Mouse (Mus musculus) midbrain, embryonic 14.5 days (tissue): ENCODE results near the gene Ankk1. TPM values are rescaled to one million over a fixed set of nuclear protein-coding genes. Genes with fewer than 3 reads are reported as not detected.

Experiments
- ATAC-seq: fragments of 200-750 bp; cut with Nextera tagmentation; 2 replicates; pipeline ENCODE4 v1.8.0; 2017; ENCODE audit warnings: moderate number of reproducible peaks, moderate library complexity; ENCODE audit not compliant: low FRiP score, low TSS enrichment
- DNase-seq: peaks from one replicate; pipeline ENCODE4 v3.0.0-alpha.2; 2015
- H3K27ac ChIP-seq: fragments of 300-500 bp; sonication (generic); replicated peaks from 2 replicates; pipeline ENCODE4 v1.5.1; 2014; ENCODE audit warnings: mild to moderate bottlenecking, low read depth, low read length, moderate library complexity
- H3K27me3 ChIP-seq: fragments of 300-500 bp; sonication (generic); 2 replicates; pipeline ENCODE4 v1.6.1; 2014; ENCODE audit warnings: low read length, control low read depth, mixed read lengths; ENCODE audit not compliant: control insufficient read depth, insufficient read depth
- H3K36me3 ChIP-seq: fragments of 300-500 bp; sonication (generic); 2 replicates; pipeline ENCODE4 v1.6.1; 2014; ENCODE audit warnings: low read length, control low read depth; ENCODE audit not compliant: control insufficient read depth, insufficient read depth
- H3K4me1 ChIP-seq: fragments of 300-500 bp; sonication (generic); 2 replicates; pipeline ENCODE4 v1.6.1; 2014; ENCODE audit warnings: mild to moderate bottlenecking, antibody characterized with exemption, low read length, control low read depth; ENCODE audit not compliant: control insufficient read depth, insufficient read depth
- H3K4me2 ChIP-seq: fragments of 300-500 bp; sonication (generic); 2 replicates; pipeline ENCODE4 v1.6.1; 2014; ENCODE audit warnings: mild to moderate bottlenecking, low read length, moderate library complexity
- H3K4me3 ChIP-seq: fragments of 300-500 bp; sonication (generic); replicated peaks from 2 replicates; pipeline ENCODE4 v1.5.1; 2014; ENCODE audit warnings: low read depth, low read length
- H3K9ac ChIP-seq: fragments of 300-500 bp; sonication (generic); replicated peaks from 2 replicates; pipeline ENCODE4 v1.6.1; 2014; ENCODE audit warnings: mild to moderate bottlenecking, low read length, moderate library complexity
- H3K9me3 ChIP-seq: fragments of 300-500 bp; sonication (generic); 2 replicates; pipeline ENCODE4 v1.6.1; 2016; ENCODE audit warnings: low read length, control low read depth, mixed read lengths; ENCODE audit not compliant: control insufficient read depth
- WGBS: fragments of 180-500 bp; shearing (Covaris S2); extraction: QIAGEN DNeasy Blood & Tissue Kit; methylation state at CpG from one replicate; pipeline ENCODE4 v1.1.7; 2014; 5-methylcytosine and 5-hydroxymethylcytosine counted together
- polyA plus RNA-seq: library from polyadenylated mRNA; unstranded; fragments of >200 nt; fragmentation: Nextera tagmentation; extraction: Ambion mirVana; gene quantifications from 2 replicates; pipeline ENCODE4 v1.2.1, GENCODE M21; 2014

Gene Ankk1
- polyA plus RNA-seq, result not detected in 2 replicates

- Histone ChIP-seq H3K36me3 (no peaks in the 10 kb centered on the region), H3K4me1 (no peaks in the 10 kb centered on the region), H3K9ac (no peak within 1 kb of the TSS), H3K9me3 (no peaks in the 10 kb centered on the region), H3K4me2 (no peak within 1 kb of the TSS), H3K27ac (no peak within 1 kb of the TSS), H3K27me3 (no peaks in the 10 kb centered on the region), H3K4me3 (no peak within 1 kb of the TSS)
- ATAC-seq, result no peak
- no peak for DNase-seq
- WGBS, result 87% methylated on average over 7 of the region's 7 CpGs
Observed at GRCm38 (mm10) chr9:49426921-49427320, at the start of gene Ankk1. TSS of gene Ankk1 (minus strand) at chr9:49427021.

- ATAC-seq (no peak), DNase-seq (no peak)
- Histone ChIP-seq H3K4me1 (no peaks in the 10 kb centered on the region), H3K4me2 (no peak overlapping the region), H3K27ac (no peak overlapping the region), H3K9ac (no peak overlapping the region), H3K36me3 (no peaks in the 10 kb centered on the region), H3K4me3 (no peak overlapping the region), H3K27me3 (no peaks in the 10 kb centered on the region), H3K9me3 (peaks cover 3% of the 10 kb centered on the region; the same call in 1 of the 2 replicates)
- WGBS, result 78% methylated on average over 11 of the region's 11 CpGs
Observed at GRCm38 (mm10) chr9:49472126-49472525, 45.3 kb upstream of the Ankk1 start.

- Histone ChIP-seq H3K4me1 (no peaks in the 10 kb centered on the region), H3K4me2 (no peak overlapping the region), H3K27ac (no peak overlapping the region), H3K9me3 (no peaks in the 10 kb centered on the region), H3K36me3 (no peaks in the 10 kb centered on the region), H3K27me3 (no peaks in the 10 kb centered on the region), H3K9ac (no peak overlapping the region), H3K4me3 (no peak overlapping the region)
- 88% methylated on average over 6 of the region's 6 CpGs for WGBS
- ATAC-seq, result no peak
- no peak for DNase-seq
Observed at GRCm38 (mm10) chr9:49470946-49471345, 44.1 kb upstream of the Ankk1 start.

- Histone ChIP-seq H3K27ac (no peak overlapping the region), H3K27me3 (no peaks in the 10 kb centered on the region), H3K36me3 (no peaks in the 10 kb centered on the region), H3K4me3 (no peak overlapping the region), H3K4me1 (no peaks in the 10 kb centered on the region), H3K4me2 (no peak overlapping the region), H3K9ac (no peak overlapping the region), H3K9me3 (no peaks in the 10 kb centered on the region)
- DNase-seq, result no peak
- no peak for ATAC-seq
- WGBS, result 95% methylated on average over 19 of the region's 19 CpGs
Observed at GRCm38 (mm10) chr9:49470006-49470405, 43.2 kb upstream of the Ankk1 start.

GRCm38 (mm10) chr9:49456136-49456535, 29.3 kb upstream of the Ankk1 start:
- H3K4me3 ChIP-seq, result no peak overlapping the region
- DNase-seq, result no peak
- H3K9ac ChIP-seq, result no peak overlapping the region
- H3K9me3 ChIP-seq, result no peaks in the 10 kb centered on the region
- H3K27ac ChIP-seq, result no peak overlapping the region
- WGBS, result 89% methylated on average over 3 of the region's 3 CpGs
- no peaks in the 10 kb centered on the region for H3K36me3 ChIP-seq
- no peak for ATAC-seq
- no peaks in the 10 kb centered on the region for H3K4me1 ChIP-seq
- H3K27me3 ChIP-seq, result no peaks in the 10 kb centered on the region
- no peak overlapping the region for H3K4me2 ChIP-seq

- no peak for DNase-seq
- WGBS, result 96% methylated on average over 1 of the region's 1 CpGs
- Histone ChIP-seq H3K36me3 (no peaks in the 10 kb centered on the region), H3K4me3 (no peak overlapping the region), H3K27me3 (no peaks in the 10 kb centered on the region), H3K27ac (no peak overlapping the region), H3K9me3 (no peaks in the 10 kb centered on the region), H3K9ac (no peak overlapping the region), H3K4me2 (no peak overlapping the region), H3K4me1 (no peaks in the 10 kb centered on the region)
- ATAC-seq, result no peak
Observed at GRCm38 (mm10) chr9:49452396-49452795, 25.6 kb upstream of the Ankk1 start.

GRCm38 (mm10) chr9:49450491-49450890, 23.7 kb upstream of the Ankk1 start:
- no peak overlapping the region for H3K4me2 ChIP-seq
- no peak overlapping the region for H3K9ac ChIP-seq
- no peaks in the 10 kb centered on the region for H3K4me1 ChIP-seq
- H3K36me3 ChIP-seq, result no peaks in the 10 kb centered on the region
- ATAC-seq (no peak), DNase-seq (no peak)
- no peaks in the 10 kb centered on the region for H3K27me3 ChIP-seq
- H3K27ac ChIP-seq, result no peak overlapping the region
- 81% methylated on average over 3 of the region's 3 CpGs for WGBS
- no peaks in the 10 kb centered on the region for H3K9me3 ChIP-seq
- no peak overlapping the region for H3K4me3 ChIP-seq

- no peak for ATAC-seq
- Histone ChIP-seq H3K4me1 (no peaks in the 10 kb centered on the region), H3K9ac (no peak overlapping the region), H3K9me3 (no peaks in the 10 kb centered on the region), H3K27ac (no peak overlapping the region), H3K4me2 (no peak overlapping the region), H3K27me3 (no peaks in the 10 kb centered on the region), H3K4me3 (no peak overlapping the region), H3K36me3 (no peaks in the 10 kb centered on the region)
- no peak for DNase-seq
- 73% methylated on average over 3 of the region's 3 CpGs for WGBS
Observed at GRCm38 (mm10) chr9:49442621-49443020, 15.8 kb upstream of the Ankk1 start.

- DNase-seq (no peak), ATAC-seq (no peak)
- no peak overlapping the region for H3K27ac ChIP-seq
- 77% methylated on average over 5 of the region's 5 CpGs for WGBS
- no peak overlapping the region for H3K4me3 ChIP-seq
- no peaks in the 10 kb centered on the region for H3K27me3 ChIP-seq
- no peaks in the 10 kb centered on the region for H3K36me3 ChIP-seq
- no peaks in the 10 kb centered on the region for H3K4me1 ChIP-seq
- H3K9ac ChIP-seq, result no peak overlapping the region
- no peaks in the 10 kb centered on the region for H3K9me3 ChIP-seq
- H3K4me2 ChIP-seq, result no peak overlapping the region
Observed at GRCm38 (mm10) chr9:49427478-49427877, 657 bp upstream of the Ankk1 start.
